Mouse (Mus musculus) kidney, postnatal 36 days (tissue): ENCODE data around the gene Apba2.

Experiments used
- DNase-seq, 2 experiments: peaks; one replicate each; pipeline ENCODE4 v3.0.0; 2021 to 2022; ENCODE audit warnings: mixed read lengths in 2 of 2

Gene Apba2

DNA sequence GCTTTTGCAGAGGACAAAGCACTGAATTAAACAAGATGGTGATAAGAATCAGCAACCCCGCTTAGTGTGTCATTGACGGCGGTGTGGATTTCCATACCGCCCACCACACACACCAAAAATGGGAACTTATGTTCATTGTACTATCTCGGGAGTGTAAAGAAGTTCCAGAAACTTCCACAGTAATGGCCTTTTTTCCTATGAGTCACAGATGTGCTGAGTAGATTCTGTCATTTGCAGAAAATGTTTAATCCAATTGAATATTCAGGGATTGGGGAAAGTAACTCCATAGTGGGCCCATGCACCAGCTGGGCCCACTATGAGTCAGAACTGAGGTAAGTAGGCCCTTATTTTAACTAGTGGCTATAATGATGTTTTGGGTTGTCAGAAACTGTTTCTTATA, 161.0 kb downstream of the Apba2 start:
- no peak for DNase-seq

DNA sequence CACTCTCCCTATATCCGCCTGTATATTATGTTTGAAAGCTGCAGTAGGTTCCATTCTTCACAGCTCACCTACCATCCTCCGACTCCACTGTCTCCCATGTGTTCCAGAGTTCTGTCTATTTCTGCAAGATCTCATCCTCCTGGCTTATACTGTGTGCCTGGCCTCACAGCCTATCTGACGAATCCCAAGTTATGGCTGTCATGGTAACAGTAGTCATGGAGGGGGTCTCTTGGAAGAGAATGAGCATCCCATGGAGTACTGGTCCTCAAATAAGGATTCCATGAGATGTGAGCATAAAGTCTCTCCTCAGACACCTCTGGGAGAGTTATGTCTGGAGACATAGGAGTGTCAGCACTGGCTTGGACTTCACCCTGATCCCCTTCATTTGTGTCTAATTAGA, 162.1 kb downstream of the Apba2 start:
- DNase-seq: no peak

DNA sequence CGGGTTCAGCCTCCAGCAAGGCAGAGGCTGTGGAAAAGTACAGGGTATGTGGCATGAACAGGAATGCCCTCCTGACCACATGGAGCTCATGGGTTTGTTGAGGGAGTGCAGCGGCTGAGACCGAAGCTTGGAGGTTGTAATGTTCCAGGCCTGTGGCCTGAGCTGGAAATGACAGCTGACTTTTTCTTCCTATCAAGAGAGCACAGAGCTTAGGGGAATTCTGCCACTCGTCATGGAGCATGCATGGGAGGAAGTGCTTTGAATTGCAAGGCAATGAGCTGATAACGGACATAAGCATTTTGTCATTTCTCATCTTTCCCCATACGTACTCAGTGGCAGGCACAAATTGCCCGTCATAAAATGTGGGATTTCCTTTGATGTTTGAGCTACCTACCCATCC, 163.6 kb downstream of the Apba2 start:
- no peak for DNase-seq

- DNase-seq: no peak
Observed at GRCm38 (mm10) chr7:64665716-64666298, 164.3 kb downstream of the Apba2 start.

- no peak for DNase-seq
Observed at GRCm38 (mm10) chr7:64667959-64668358, 166.5 kb downstream of the Apba2 start.

DNA sequence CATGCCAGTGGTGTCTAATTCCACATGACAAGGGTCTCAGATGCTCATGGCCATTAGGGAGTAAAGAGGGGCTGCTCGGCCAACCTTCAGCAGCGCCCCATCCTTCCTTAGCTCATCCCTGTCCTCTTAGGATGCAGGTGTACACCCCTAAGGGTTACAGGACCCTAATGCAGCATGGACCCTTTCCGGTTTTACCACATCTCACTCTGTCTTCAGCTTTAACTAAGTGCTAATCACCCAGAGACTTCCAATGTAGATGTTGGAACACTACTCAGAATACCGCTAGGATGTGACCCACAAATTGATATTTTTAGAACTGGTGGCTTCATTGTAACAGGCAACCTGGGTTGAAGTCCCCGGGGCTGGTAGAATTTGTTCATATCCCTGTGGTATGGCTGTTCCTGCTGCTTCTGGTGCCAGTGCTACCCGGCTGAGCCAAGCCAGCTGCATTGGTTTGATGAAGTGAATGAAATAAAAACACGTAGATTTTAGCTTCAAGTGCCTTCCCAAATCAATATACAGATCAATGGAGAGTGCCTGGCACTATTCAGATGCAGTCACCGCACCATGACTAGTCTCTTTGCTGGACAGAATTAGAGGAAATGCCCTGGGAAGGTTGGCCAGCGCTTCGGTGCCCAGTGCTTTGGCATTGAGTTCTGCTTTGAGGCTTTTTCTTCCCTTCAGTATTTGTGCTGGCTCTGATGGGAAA, 178.4 kb downstream of the Apba2 start:
- DNase-seq: no peak

DNA sequence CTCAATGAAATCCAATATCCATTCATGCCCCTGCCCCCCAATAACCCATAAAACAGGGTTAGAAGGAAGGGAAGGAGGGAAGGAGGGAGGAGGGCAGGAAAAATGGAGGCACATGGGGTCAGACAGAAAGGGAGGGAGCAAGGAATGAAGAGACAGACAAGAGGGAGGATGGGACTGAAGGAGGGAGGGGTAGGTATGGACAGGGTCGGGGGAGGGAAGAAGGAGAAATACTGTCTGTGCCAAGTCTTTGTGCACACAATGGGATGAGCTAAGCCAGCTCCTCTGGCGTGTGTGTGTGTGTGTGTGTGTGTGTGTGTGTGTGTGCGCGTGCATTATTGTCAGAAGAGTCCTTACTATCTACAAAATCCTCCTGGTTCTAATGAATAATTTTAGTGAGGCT, 183.4 kb downstream of the Apba2 start:
- no peak for DNase-seq

- DNase-seq: no peak
Observed at GRCm38 (mm10) chr7:64688115-64688817, 186.8 kb downstream of the Apba2 start.

DNA sequence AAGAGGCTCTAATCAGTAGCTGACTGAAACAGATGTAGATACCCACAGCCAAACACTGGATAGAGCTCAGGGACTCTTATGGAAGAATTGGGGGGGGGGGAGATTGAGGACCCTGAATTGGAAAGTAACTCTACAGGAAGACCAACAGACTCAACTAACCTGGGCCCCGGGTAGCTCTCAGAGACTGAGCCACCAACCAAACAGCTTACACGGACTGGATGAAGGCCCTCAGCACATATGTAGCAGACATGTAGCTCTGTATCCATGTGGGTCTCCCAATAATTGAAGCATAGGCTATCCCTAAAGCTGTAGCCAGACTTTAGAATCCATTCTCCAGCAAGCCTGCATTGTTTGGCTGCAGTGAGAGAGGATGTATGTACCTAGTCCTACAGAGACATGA, 190.3 kb downstream of the Apba2 start:
- no peak for DNase-seq

- no peak for DNase-seq
Observed at GRCm38 (mm10) chr7:64694937-64695336, 193.4 kb downstream of the Apba2 start.

DNA sequence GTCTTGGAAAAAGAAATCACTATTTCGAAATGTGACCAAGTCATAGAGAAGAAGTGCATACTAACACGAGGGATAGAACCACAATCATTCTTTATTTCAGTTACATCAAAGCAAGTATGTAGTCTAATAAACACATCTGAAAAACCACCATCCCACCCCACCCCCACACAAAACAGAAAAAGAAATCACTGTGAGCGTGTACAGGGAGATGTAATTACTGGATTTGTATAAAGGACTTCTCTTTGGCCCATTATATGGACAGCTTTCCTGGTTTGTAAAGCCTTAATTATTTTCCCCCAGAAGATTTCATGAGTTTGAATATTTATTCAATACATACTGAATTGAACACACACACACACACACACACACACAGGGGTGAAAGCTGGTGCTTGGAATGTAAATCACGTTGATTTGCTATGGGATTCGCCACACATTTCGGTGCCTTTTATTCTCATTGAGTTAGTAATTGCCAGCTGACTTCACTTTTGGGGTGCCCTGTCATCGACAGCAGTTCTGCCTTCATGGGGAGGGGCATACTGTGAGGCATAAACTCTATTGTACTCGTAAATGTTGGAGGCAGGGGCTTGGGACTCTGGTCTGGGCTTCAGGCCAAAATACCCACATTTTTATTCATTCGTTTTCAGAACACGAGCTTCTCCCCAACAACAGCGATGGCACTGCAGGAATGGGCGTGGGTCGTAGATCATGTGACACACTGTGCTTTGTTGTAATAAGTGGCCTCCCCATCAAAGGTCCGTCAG, 195.2 kb downstream of the Apba2 start:
- DNase-seq: no peak

- no peak for DNase-seq
Observed at GRCm38 (mm10) chr7:64697791-64698337, 196.4 kb downstream of the Apba2 start.

- peak in 1 of 2 experiments; percentile 35 for DNase-seq
Observed at GRCm38 (mm10) chr7:64704060-64704595, 202.6 kb downstream of the Apba2 start.

DNA sequence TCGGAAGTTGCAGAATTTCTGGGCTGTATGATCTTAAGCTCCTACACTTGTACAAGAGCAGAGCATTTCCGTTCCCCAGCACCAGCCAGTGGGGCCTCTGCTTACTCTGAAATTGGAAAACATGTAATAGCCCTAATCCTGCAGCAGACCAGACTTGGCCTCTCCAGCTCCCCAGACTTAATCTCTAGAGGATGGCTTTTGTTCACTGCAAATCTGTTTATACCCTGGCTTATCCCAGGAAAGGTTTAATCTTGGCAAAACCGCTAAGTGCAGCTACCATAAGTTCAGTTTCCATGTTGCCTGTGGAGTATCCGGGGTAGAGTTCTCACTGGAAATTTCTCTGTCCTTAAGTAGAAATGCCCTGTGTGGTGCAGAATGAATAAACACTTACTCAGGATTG, 206.7 kb downstream of the Apba2 start:
- no peak for DNase-seq

- DNase-seq: peak in 1 of 2 experiments; percentile 28
Observed at GRCm38 (mm10) chr7:64709520-64710262, 208.2 kb downstream of the Apba2 start.

DNA sequence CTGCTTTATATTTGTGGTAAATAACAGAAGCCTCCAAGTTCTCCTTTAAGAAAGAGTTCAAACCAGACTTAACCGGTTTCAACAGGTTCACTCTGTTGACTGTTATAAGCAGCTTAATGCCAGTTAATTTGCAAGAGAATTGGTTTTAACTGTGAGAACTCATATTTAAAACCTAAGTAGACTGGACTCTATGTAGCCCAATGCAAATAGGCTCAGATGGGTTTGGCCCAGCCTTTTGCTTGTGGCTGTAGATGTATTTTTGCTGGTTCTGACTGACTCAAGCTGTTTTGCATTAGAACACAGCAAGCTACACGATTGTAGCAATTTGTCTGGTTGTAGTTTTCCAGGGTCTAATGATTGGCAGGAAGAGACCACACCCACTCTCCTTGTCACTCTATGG, 214.8 kb downstream of the Apba2 start:
- peak in 1 of 2 experiments; percentile 42 for DNase-seq

- DNase-seq: no peak
Observed at GRCm38 (mm10) chr7:64723313-64723712, 221.8 kb downstream of the Apba2 start.

GRCm38 (mm10) chr7:64724409-64724808, 222.9 kb downstream of the Apba2 start:
- no peak for DNase-seq

- no peak for DNase-seq
Observed at GRCm38 (mm10) chr7:64725967-64726695, 224.6 kb downstream of the Apba2 start.

GRCm38 (mm10) chr7:64728181-64728591, 226.7 kb downstream of the Apba2 start:
- DNase-seq: no peak

- no peak for DNase-seq
Observed at GRCm38 (mm10) chr7:64728816-64729215, 227.3 kb downstream of the Apba2 start.
